Mouse (Mus musculus) CD4-positive helper T cell, adult 2 months (primary cell): ENCODE measurements at regions not wholly inside any gene's neighbourhood (a gene's known extent, or its start where the extent isn't known, plus 50 kb on each side); places are given as distances from the start of the nearest gene placed in this dataset.

Experiments
- DNase-seq: peaks from one replicate; pipeline ENCODE4 v3.0.0-alpha.2; 2012; ENCODE audit warnings: low read depth, missing footprints, low spot score

- DNase-seq = peak; percentile 70
These were observed 55.1 kb upstream of the Fam222a start for GRCm38 (mm10) chr5:114512756-114513155.

- DNase-seq = no peak
These were observed 53.8 kb upstream of the Fam222a start for GRCm38 (mm10) chr5:114513911-114514457.

GRCm38 (mm10) chr5:114517010-114517409, 50.8 kb upstream of the Fam222a start:
- DNase-seq = no peak

GRCm38 (mm10) chr5:114518012-114518411, 49.8 kb upstream of the Fam222a start:
- no peak for DNase-seq
